Mouse (Mus musculus) G1E-ER4 (cell line): ENCODE measurements around the gene Actl11. TPM values are rescaled to one million over a fixed set of nuclear protein-coding genes. Genes with fewer than 3 reads are reported as not detected.

Experiments
- GATA1 ChIP-seq: IDR thresholded peaks from one replicate; pipeline ENCODE4 v1.8.0; 2012; ENCODE audit warnings: low read length, inconsistent platforms
- polyA plus RNA-seq: library from polyadenylated mRNA; stranded (reverse); fragments of >175 nt; gene quantifications from 2 replicates; pipeline ENCODE4 v1.2.3, GENCODE M21; 2012

Gene Actl11
- polyA plus RNA-seq = not detected in 2 replicates

DNA sequence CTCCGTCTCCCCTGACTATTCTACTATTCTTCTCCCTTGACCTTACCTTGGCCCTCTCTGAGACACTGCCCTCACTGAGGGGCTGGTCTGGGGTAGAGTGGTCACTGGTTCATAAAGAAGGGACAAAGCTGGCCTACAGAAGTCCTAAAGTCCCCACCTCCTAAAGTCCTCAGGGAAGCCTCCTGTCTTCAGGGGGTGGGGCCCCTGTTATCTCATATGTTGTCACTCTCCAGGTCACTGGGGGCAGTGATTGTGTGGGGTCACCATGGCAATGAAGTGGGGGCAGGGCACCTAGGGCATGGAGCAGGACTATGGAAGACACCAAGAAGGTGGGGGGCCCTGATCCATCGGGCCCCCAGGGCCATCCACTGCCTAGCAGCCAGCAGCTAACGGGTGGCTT is at the start of gene Actl11:
Gene Actl11 (plus strand): TSS at position 301 of the 400 bp plus-strand sequence.
- no peak for TF ChIP-seq GATA1

DNA sequence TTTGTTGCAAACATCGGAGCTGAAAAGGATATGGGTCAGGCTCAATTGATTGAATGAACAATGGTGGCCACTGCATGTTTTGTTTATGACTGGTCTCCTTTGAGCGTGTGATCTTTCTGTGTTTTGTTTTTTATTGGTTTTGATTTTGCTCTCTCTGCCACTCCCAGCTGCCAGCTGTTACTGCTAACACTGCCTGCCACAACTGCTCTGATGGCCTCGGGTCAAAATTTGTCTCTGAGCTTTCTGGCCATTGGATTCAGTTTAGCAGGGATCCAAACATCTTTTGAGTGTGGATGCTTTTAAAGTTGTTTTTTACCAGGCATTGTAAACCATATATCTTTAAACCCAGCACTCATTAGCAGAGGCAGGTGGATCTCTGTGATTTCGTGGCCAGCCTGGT is 47.9 kb upstream of the Actl11 start:
- TF ChIP-seq GATA1 = no peak

DNA sequence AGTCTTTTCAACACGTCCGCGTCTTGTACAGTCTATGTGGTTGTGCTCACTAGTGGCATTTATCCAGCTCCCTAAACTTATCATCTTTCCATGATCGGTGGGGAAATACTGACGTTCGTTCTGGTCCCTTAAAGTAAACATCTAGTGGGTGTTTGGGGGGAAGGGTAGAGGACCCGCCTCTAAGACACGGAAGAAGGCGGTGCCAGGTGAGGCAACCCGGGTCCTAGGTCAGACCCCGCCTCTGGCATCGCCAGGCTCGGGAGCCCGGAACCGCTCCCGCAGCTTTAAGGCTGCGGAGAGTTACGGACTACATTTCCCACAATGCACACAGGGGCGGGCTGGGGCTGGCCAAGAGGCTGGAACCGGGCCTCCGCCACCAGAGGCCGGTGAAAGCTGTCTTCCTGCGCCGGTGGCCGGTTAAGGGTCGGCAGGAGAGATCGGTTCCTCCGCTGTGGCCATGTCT is 40.4 kb upstream of the Actl11 start, which contains the start of gene Mon1a:
Gene Mon1a (plus strand): TSS at position 348 of the 463 bp plus-strand sequence.
- TF ChIP-seq GATA1 = no peak

DNA sequence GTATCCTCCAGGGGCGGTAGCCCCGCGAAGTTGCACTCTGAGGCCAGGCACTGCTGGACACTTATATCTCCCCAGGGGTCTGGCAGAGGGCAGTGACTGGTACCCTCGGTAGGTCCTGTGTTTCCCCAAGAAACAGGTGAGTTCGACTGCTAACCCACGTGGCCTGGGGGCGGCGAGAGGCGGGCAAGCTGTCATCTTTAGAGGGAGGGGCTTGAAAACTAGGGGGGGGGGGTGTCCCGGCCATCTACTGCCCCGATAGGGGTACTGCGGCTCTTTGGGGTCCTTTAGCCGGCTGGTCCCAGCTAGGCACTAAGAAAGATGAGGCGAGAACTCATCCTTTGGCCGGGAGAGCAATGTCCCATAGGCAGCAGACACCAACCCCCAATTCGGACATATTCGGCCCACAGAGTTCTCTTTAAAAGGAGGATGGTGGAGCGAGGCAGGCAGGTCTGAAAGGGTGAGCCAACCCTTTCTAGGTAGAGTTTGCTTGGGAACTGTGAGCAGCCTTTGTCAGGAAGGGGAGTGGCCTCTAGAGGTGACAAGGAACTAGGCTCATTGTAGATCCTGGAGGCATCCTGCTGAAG is 39.9 kb upstream of the Actl11 start:
- no peak for TF ChIP-seq GATA1

DNA sequence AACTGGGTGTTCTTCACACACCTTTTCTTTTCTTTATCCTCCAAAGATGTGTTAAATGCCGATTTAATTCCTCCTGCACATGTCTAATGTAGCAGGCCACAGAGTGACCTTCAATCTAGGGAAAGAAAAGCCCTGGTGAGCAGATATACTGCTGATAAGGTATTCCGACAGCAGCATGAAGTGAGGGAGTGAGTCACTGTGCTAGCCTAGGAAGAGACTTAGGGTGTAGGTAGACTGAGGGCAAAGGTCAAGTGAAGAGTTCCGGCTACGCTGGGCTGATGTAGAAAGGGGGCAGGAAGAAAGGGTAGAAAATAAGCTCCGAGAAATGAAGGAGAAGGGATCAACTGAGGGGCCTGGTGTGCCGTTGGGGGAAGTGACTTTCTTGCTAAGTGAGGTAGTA is 38.0 kb upstream of the Actl11 start:
- TF ChIP-seq GATA1 = no peak

DNA sequence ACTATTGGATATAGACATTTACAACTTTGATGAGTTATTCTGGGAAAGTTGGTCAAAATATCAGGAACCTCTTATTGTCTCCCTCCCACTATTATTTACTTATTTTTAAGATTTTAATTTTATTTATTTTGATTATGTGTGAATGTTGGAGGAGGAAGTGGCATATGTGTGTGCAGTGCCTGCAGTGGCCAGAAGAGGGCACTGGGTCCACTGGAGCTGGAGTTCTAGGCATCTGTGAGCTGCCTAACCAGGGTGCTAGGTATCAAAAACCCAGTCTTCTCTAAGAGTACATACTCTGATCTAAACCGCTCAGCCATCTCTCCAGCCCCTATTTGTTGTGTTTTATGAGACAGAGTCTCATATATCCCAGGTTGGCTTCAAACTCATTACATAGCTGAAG is 37.2 kb upstream of the Actl11 start:
- no peak for TF ChIP-seq GATA1

DNA sequence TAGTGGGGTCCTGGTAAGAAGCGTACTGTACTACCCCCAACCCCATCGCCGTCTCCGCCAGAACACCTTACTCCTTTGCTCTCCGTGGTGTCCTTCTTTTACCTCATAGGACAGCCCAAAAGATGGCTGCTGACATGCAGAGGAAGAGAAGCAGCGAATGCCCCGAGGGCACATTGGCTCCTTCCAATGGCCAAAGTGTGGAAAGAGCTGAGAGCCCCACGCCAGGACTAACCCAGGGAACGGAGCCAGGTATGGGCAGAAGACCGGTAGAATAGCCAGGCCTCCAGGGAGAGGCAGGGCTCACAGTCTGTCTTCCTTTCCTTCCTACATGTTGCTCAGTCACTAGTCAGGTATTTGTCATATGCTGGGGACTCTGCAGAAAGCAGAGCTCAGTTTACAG is 29.7 kb upstream of the Actl11 start:
- no peak for TF ChIP-seq GATA1

DNA sequence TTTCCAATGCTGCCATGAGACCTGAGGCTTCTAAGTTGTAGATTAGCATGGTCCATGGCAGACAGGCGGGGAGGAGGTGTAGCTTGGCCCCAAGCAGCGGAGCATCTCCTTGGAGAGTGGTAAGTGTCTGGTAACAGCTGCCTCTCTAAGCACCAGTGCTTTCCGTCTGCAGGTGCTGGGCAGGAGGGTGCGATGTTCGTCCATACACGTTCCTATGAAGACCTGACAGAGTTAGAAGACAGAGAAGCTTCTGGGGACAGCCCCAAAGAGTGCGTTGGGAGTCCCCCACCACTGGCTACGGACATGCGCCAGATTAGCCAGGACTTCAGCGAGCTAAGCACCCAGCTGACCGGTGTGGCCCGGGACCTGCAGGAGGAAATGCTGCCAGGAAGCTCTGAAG is 28.4 kb upstream of the Actl11 start:
- TF ChIP-seq GATA1 = no peak

DNA sequence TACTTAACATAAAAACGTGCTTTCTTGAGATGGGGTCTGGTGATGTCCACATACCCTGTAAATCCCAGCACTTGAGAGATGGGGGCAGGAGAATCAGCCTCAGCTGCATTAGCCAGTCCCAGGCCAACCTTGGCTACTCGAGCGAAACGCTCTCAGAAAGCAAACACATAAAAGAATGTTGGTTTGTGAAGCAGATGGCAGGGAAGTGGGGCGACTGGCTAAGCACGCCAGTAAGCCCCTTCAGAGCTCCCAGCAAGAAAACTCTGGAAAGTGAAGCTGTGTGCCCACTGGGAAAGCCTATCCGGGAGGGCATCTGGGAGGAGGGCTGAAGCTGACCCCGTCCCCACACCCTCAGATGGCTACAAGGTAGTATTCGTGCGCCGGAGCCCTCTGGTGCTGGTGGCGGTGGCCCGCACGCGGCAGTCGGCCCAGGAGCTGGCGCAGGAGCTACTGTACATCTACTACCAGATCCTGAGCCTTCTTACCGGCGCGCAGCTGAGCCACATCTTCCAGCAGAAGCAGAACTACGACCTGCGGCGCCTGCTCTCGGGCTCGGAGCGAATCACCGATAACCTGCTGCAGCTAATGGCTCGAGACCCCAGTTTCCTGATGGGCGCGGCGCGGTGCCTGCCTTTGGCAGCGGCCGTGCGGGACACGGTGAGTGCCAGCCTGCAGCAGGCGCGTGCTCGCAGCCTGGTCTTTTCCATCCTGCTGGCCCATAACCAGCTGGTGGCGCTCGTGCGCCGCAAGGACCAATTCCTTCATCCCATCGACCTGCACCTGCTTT is 27.2 kb upstream of the Actl11 start:
- no peak for TF ChIP-seq GATA1

DNA sequence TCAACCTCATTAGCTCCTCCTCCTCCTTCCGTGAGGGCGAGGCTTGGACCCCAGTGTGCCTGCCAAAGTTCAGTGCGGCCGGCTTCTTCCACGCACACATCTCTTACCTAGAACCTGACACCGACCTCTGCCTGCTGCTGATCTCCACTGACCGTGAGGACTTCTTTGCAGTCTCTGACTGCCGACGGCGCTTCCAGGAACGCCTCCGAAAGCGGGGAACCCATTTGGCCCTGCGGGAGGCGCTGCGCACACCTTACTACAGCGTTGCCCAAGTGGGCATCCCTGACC is 26.7 kb upstream of the Actl11 start:
- TF ChIP-seq GATA1 = no peak

DNA sequence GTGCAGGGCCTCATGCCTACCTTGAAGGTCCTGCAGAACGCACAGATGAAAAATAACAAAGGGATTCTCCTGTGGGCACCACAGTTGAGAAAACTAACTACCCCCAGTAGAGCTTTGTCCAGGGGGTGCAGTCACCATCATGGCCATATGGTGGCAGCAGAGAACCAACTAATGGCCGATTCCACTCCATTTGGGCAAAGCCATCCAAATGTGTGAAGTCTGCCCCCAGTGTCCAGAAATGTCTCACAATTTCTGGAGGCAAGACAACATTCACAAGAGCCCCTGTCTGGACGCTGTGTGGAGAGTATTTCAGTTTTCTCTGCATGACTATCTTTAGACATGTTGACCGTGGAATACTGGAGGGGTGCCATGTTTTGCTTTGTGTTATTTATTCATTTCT is 23.5 kb upstream of the Actl11 start:
- no peak for TF ChIP-seq GATA1

DNA sequence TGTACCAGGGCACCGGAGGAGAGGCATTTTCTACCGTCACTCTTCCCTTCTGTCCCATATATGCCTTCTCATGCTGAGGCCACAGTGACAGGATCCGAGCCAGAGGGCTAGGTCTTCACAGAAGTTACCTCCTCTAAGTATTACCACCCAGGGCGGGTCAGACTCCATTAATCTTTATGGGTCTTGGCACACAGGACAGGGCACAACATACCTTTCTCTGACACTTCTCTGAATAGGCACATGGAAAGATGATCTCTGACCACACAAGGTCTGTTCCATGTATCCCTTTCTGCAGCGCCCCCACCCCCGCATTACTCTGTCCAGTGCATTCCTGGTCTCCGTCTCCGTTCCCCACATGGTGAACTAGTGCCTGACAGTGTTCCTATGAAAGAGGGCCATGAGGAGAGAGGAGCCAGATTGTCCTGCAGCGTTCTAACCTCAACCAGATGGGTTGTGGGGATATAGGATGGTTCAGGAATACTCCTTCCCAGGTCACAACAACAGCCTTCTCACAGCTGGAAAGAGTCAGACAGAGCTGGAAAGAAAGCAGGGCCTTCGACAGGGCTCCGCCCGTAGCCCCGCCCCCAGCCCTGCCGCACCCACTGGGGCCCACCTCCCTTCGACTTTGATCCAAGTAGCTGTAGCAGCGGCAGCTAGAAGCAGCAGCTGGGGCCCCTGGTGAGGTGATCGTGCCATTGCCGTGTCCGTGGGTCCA is 21.9 kb upstream of the Actl11 start, which contains the start of gene Mst1r:
Gene Mst1r (plus strand): TSS at position 622 of the 715 bp plus-strand sequence.
- TF ChIP-seq GATA1 = no peak

DNA sequence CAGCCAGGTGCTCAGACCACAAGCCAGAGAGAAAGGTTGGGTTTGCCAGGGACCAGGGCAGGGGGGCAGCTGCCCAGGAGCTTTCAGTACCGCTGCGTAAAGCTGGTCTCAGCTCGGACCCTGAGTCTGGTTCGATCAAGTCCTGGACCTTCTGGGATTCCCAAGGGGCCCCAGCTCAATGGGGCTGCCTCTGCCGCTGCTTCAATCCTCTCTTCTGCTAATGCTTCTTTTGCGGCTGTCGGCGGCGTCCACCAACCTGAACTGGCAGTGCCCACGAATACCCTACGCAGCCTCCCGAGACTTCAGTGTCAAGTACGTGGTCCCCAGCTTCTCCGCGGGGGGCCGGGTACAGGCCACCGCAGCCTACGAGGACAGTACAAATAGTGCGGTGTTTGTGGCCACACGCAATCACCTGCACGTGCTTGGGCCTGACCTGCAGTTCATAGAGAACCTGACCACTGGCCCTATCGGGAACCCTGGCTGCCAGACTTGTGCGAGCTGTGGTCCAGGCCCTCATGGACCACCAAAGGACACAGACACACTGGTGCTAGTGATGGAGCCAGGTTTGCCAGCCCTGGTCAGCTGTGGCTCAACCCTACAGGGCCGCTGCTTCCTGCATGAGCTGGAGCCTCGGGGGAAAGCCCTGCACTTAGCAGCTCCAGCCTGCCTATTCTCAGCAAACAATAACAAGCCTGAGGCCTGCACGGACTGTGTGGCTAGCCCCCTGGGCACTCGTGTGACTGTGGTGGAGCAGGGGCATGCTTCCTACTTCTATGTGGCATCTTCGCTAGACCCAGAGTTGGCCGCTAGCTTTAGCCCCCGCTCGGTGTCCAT is 21.1 kb upstream of the Actl11 start:
- TF ChIP-seq GATA1 = no peak

DNA sequence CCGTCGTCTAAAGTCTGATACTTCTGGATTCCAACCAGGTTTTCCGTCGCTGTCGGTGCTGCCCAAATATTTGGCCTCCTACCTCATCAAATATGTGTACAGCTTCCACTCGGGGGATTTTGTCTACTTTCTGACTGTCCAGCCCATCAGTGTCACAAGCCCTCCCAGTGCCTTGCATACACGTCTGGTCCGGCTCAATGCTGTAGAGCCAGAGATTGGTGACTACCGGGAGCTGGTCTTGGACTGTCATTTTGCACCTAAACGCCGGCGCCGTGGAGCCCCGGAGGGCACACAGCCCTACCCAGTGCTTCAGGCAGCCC is 20.5 kb upstream of the Actl11 start:
- no peak for TF ChIP-seq GATA1

DNA sequence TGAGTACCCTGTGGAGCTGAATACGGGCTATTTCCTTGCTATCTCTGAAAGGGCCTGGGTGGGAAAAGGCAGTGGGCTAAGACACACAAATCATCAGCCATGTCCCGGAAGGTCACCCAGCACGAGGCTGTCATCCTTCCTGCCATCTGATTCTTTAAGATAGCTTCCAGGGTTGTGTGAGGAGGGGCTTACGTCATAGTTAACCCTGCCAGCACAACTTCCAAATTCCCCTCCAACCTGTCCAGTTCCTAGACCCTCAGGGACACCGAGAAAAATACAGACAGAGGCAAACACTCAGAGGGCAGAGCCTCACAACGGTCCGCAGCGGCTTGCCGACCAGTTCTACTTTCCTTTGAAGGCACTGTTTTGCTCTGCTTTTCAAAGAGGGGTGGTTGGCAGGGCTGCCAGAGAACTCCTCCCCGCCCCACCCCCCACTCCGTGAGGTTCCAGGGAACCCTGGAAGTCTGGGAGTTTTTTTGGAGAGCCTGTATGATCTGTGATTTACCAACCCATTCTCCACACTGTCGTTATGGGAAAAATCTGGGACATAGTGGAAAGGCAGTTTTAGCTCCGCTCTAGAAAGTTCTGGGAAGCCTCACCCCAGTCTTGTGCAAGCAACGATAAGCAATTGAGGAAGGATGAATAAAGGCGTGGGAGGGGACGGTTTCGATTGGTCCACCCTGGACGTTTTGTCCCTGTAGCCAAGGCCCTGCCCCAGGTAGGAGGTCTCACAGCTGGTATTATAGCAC is 19.7 kb upstream of the Actl11 start:
- no peak for TF ChIP-seq GATA1
